Mouse (Mus musculus): ENCODE measurements around the gene Itga8. TPM values are rescaled to one million over a fixed set of nuclear protein-coding genes. Genes with fewer than 3 reads are reported as not detected.

Gene Itga8
- 2.2 and 2.4 TPM in 2 replicates for polyA plus RNA-seq (2015; fragmentation: Nextera tagmentation; extraction: Ambion mirVana)

DNA sequence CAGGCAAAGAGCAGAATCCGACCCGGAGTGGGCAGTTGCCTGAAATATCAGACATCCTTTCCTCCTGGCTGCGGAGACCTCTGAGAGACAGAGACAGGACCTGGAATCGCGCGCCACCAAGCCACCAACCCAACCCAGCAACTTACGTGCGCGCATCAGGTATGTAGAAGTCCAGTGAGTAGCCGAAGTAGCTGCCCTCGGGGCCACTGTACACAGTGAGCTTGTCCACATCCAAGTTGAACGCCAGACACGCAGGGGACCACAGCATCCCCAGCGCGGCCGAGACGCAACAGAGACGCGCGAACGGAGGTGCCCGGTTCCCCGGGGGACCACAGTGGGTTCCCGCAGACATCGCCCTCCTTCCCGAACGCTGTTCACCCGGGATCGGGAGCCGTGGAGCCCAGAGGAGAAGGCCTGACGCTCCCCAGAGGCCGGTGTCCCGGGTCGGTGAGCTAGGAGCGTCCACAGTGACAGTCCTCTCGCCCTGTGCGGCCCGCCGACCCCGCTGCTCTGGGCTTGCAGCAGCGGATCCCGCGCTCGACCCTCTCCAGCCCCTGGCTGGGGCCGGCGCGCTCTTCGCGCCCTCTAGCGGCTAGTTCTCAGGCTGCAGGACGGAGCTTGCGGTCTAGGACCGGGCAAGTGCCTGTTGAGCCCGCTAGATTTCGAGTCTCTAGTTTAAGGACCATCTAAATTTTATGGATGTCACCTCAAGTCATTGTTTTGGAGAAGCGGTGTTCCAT, at the start of gene Itga8:
Gene Itga8 (minus strand): TSS at position 492 of the 740 bp plus-strand sequence.
- Histone ChIP-seq H3K4me3 (replicated peaks; ENCODE audit: low read length) (peak within 1 kb of the TSS; percentile 55), H3K9ac (replicated peaks; ENCODE audit: low read depth, low read length) (peak within 1 kb of the TSS; percentile 76), H3K4me2 (ENCODE audit: low read length) (peak within 1 kb of the TSS; percentile 93), H3K9me3 (ENCODE audit: control insufficient read depth, low read length) (no peaks in the 10 kb centered on the region), H3K27me3 (replicated peaks; ENCODE audit: control insufficient read depth, insufficient read depth, low read length) (peaks cover 4% of the 10 kb centered on the region; the same call in 1 of the 2 replicates), H3K27ac (ENCODE audit: low read length) (no peak within 1 kb of the TSS), H3K36me3 (ENCODE audit: control insufficient read depth, insufficient read depth) (no peaks in the 10 kb centered on the region), H3K4me1 (replicated peaks; ENCODE audit: control insufficient read depth, insufficient read depth, low read length) (peaks cover 8% of the 10 kb centered on the region)
- WGBS, result under 1% methylated on average over 56 of the region's 56 CpGs
- peak; percentile 97 for ATAC-seq

GRCm38 (mm10) chr2:12348914-12349313, 47.2 kb upstream of the Itga8 start:
- Histone ChIP-seq H3K27ac (ENCODE audit: low read length) (no peak overlapping the region), H3K9me3 (ENCODE audit: control insufficient read depth, low read length) (no peaks in the 10 kb centered on the region), H3K4me2 (ENCODE audit: low read length) (no peak overlapping the region), H3K27me3 (replicated peaks; ENCODE audit: control insufficient read depth, insufficient read depth, low read length) (no peaks in the 10 kb centered on the region), H3K9ac (replicated peaks; ENCODE audit: low read depth, low read length) (no peak overlapping the region), H3K36me3 (ENCODE audit: control insufficient read depth, insufficient read depth) (peaks cover 5% of the 10 kb centered on the region; the same call in 1 of the 2 replicates), H3K4me3 (replicated peaks; ENCODE audit: low read length) (no peak overlapping the region), H3K4me1 (replicated peaks; ENCODE audit: control insufficient read depth, insufficient read depth, low read length) (no peaks in the 10 kb centered on the region)
- ATAC-seq, result no peak
- WGBS, result 88% methylated on average over 2 of the region's 2 CpGs

GRCm38 (mm10) chr2:12331962-12332361, 30.2 kb upstream of the Itga8 start:
- WGBS, result 58% methylated on average over 2 of the region's 2 CpGs

GRCm38 (mm10) chr2:12329620-12330019, 27.9 kb upstream of the Itga8 start:
- H3K9ac ChIP-seq (replicated peaks; ENCODE audit: low read depth, low read length), result no peak overlapping the region
- peak; percentile 84 for ATAC-seq
- WGBS, result 16% methylated on average over 2 of the region's 2 CpGs
- peaks cover 20% of the 10 kb centered on the region for H3K4me1 ChIP-seq (replicated peaks; ENCODE audit: control insufficient read depth, insufficient read depth, low read length)
- H3K9me3 ChIP-seq (ENCODE audit: control insufficient read depth, low read length), result 0 out of 2 replicates have a peak, but pooled peaks cover 2% of the 10 kb centered on the region
- H3K27me3 ChIP-seq (replicated peaks; ENCODE audit: control insufficient read depth, insufficient read depth, low read length), result no peaks in the 10 kb centered on the region
- H3K4me2 ChIP-seq (ENCODE audit: low read length), result no peak overlapping the region
- no peak overlapping the region for H3K4me3 ChIP-seq (replicated peaks; ENCODE audit: low read length)
- H3K36me3 ChIP-seq (ENCODE audit: control insufficient read depth, insufficient read depth), result no peaks in the 10 kb centered on the region
- no peak overlapping the region for H3K27ac ChIP-seq (ENCODE audit: low read length)

More at GRCm38 (mm10) chr2:12331962-12332361, 30.2 kb upstream of the Itga8 start:
- no peak overlapping the region for H3K27ac ChIP-seq (ENCODE audit: low read length)
- no peak overlapping the region for H3K9ac ChIP-seq (replicated peaks; ENCODE audit: low read depth, low read length)
- peaks cover 20% of the 10 kb centered on the region for H3K4me1 ChIP-seq (replicated peaks; ENCODE audit: control insufficient read depth, insufficient read depth, low read length)
- no peaks in the 10 kb centered on the region for H3K9me3 ChIP-seq (ENCODE audit: control insufficient read depth, low read length)
- H3K36me3 ChIP-seq (ENCODE audit: control insufficient read depth, insufficient read depth), result no peaks in the 10 kb centered on the region
- no peaks in the 10 kb centered on the region for H3K27me3 ChIP-seq (replicated peaks; ENCODE audit: control insufficient read depth, insufficient read depth, low read length)
- peak; percentile 16; the same call in 1 of the 2 replicates for ATAC-seq
- no peak overlapping the region for H3K4me3 ChIP-seq (replicated peaks; ENCODE audit: low read length)
- no peak overlapping the region for H3K4me2 ChIP-seq (ENCODE audit: low read length)

GRCm38 (mm10) chr2:12329068-12329407, 27.3 kb upstream of the Itga8 start:
- Histone ChIP-seq H3K4me2 (ENCODE audit: low read length) (peak overlapping the region; percentile 11; the same call in 1 of the 2 replicates), H3K27ac (ENCODE audit: low read length) (no peak overlapping the region), H3K27me3 (replicated peaks; ENCODE audit: control insufficient read depth, insufficient read depth, low read length) (no peaks in the 10 kb centered on the region), H3K4me3 (replicated peaks; ENCODE audit: low read length) (no peak overlapping the region), H3K36me3 (ENCODE audit: control insufficient read depth, insufficient read depth) (no peaks in the 10 kb centered on the region), H3K9me3 (ENCODE audit: control insufficient read depth, low read length) (0 out of 2 replicates have a peak, but pooled peaks cover 2% of the 10 kb centered on the region), H3K9ac (replicated peaks; ENCODE audit: low read depth, low read length) (no peak overlapping the region), H3K4me1 (replicated peaks; ENCODE audit: control insufficient read depth, insufficient read depth, low read length) (peaks cover 20% of the 10 kb centered on the region)
- ATAC-seq, result no peak
- WGBS, result 1% methylated on average over 5 of the region's 5 CpGs

- Histone ChIP-seq H3K36me3 (ENCODE audit: control insufficient read depth, insufficient read depth) (no peaks in the 10 kb centered on the region), H3K9me3 (ENCODE audit: control insufficient read depth, low read length) (0 out of 2 replicates have a peak, but pooled peaks cover 2% of the 10 kb centered on the region), H3K4me1 (replicated peaks; ENCODE audit: control insufficient read depth, insufficient read depth, low read length) (peaks cover 20% of the 10 kb centered on the region), H3K9ac (replicated peaks; ENCODE audit: low read depth, low read length) (no peak overlapping the region), H3K4me3 (replicated peaks; ENCODE audit: low read length) (no peak overlapping the region), H3K4me2 (ENCODE audit: low read length) (peak overlapping the region; percentile 44; the same call in 1 of the 2 replicates), H3K27me3 (replicated peaks; ENCODE audit: control insufficient read depth, insufficient read depth, low read length) (no peaks in the 10 kb centered on the region), H3K27ac (ENCODE audit: low read length) (0 out of 2 replicates have a peak overlapping the region, but pooled peaks have one; percentile 15)
- WGBS, result 7% methylated on average over 8 of the region's 8 CpGs
- peak; percentile 24 for ATAC-seq
Measured at GRCm38 (mm10) chr2:12328355-12329067, 26.8 kb upstream of the Itga8 start.

DNA sequence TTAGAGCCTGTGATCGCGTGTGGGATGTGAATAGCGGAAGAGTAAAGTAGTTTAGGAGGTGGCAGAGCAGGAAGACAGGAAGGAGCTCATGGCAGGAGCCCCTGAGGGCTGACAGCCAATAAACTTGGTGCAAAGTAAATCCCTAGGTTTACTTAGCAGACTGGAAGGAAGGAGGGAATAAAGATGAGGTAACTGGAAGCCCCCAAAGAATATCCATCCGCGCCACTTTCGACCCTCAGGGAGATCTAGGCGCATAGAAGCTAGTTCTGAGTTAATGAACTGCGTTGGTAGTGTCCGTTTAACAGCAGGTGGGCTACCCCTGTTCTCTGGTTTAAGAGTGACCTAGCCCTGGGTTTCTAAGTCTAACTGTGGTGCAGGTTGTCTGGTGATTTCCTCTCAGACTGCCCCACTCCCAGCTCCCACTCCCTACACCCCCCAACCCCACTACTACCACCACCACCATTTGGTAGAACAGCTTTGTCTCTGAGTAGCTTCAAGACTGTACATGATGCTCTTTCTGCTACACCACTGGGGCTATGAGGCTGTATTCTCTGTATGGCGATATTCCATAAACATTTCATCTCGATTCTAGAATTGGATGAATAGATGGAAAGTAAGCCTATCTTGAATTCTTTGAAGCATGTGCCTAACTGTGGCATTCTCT, 26.1 kb upstream of the Itga8 start:
- Histone ChIP-seq H3K9ac (replicated peaks; ENCODE audit: low read depth, low read length) (no peak overlapping the region), H3K4me3 (replicated peaks; ENCODE audit: low read length) (peak overlapping the region; percentile 26), H3K4me2 (ENCODE audit: low read length) (peak overlapping the region; percentile 44), H3K27me3 (replicated peaks; ENCODE audit: control insufficient read depth, insufficient read depth, low read length) (no peaks in the 10 kb centered on the region), H3K27ac (ENCODE audit: low read length) (no peak overlapping the region), H3K36me3 (ENCODE audit: control insufficient read depth, insufficient read depth) (no peaks in the 10 kb centered on the region), H3K4me1 (replicated peaks; ENCODE audit: control insufficient read depth, insufficient read depth, low read length) (peaks cover 20% of the 10 kb centered on the region), H3K9me3 (ENCODE audit: control insufficient read depth, low read length) (0 out of 2 replicates have a peak, but pooled peaks cover 2% of the 10 kb centered on the region)
- ATAC-seq, result peak; percentile 34; the same call in 1 of the 2 replicates
- whole genome bisulfite sequencing, result 25% methylated on average over 11 of the region's 11 CpGs

DNA sequence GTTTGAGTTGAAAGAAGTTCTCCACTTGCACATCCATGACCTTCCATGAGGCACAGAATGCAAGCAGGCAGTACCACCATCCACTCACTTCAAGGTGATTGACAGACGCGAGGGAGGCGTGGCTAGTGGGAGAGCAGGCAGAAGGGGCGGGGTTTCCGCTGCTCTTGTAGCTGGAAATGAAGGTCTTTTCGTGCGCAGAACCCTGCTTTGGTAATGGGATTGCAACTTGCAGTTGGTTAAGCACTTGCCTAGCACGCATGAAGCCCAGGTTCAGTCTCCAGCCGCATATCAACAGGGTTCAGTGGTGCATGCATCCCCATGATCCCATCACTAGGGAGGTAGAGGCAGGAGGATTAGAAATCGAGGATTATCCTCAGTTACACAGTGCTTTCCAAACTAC, 25.5 kb upstream of the Itga8 start:
- H3K27ac ChIP-seq (ENCODE audit: low read length), result no peak overlapping the region
- H3K9ac ChIP-seq (replicated peaks; ENCODE audit: low read depth, low read length), result no peak overlapping the region

GRCm38 (mm10) chr2:12325868-12326267, 24.1 kb upstream of the Itga8 start:
- WGBS, result 84% methylated on average over 2 of the region's 2 CpGs
- no peaks in the 10 kb centered on the region for H3K27me3 ChIP-seq (replicated peaks; ENCODE audit: control insufficient read depth, insufficient read depth, low read length)
- H3K27ac ChIP-seq (ENCODE audit: low read length), result no peak overlapping the region
- H3K9ac ChIP-seq (replicated peaks; ENCODE audit: low read depth, low read length), result no peak overlapping the region
- ATAC-seq, result no peak
- no peak overlapping the region for H3K4me2 ChIP-seq (ENCODE audit: low read length)
- H3K4me3 ChIP-seq (replicated peaks; ENCODE audit: low read length), result no peak overlapping the region
- H3K36me3 ChIP-seq (ENCODE audit: control insufficient read depth, insufficient read depth), result no peaks in the 10 kb centered on the region
- 0 out of 2 replicates have a peak, but pooled peaks cover 2% of the 10 kb centered on the region for H3K9me3 ChIP-seq (ENCODE audit: control insufficient read depth, low read length)
- H3K4me1 ChIP-seq (replicated peaks; ENCODE audit: control insufficient read depth, insufficient read depth, low read length), result peaks cover 20% of the 10 kb centered on the region

More for the DNA sequence above, 25.5 kb upstream of the Itga8 start:
- Histone ChIP-seq H3K9me3 (ENCODE audit: control insufficient read depth, low read length) (0 out of 2 replicates have a peak, but pooled peaks cover 2% of the 10 kb centered on the region), H3K36me3 (ENCODE audit: control insufficient read depth, insufficient read depth) (no peaks in the 10 kb centered on the region), H3K4me1 (replicated peaks; ENCODE audit: control insufficient read depth, insufficient read depth, low read length) (peaks cover 20% of the 10 kb centered on the region), H3K27me3 (replicated peaks; ENCODE audit: control insufficient read depth, insufficient read depth, low read length) (no peaks in the 10 kb centered on the region), H3K4me2 (ENCODE audit: low read length) (peak overlapping the region; percentile 44), H3K4me3 (replicated peaks; ENCODE audit: low read length) (peak overlapping the region; percentile 26)
- WGBS, result 7% methylated on average over 10 of the region's 10 CpGs
- ATAC-seq, result peak; percentile 45

Measured in forebrain, embryonic 16.5 days (tissue).